Mouse (Mus musculus): Measurements from ENCODE around the gene Adat3.
A peak's percentile ranks its signal among the peaks of the same experiment; 100 is the strongest.

The Adat3 gene

GRCm38 (mm10) chr10:80602698-80603325, at the start of gene Adat3, which contains the start of gene Scamp4:
Adat3 (plus strand) TSS chr10:80602880.
Scamp4 (plus strand) TSS chr10:80602872.
- peak; percentile 97 to 98 for DNase-seq

- no peak for DNase-seq
Observed at GRCm38 (mm10) chr10:80553575-80553974, 49.1 kb upstream of the Adat3 start.

GRCm38 (mm10) chr10:80553997-80554396, 48.7 kb upstream of the Adat3 start:
- no peak for DNase-seq

GRCm38 (mm10) chr10:80557346-80557965, 45.2 kb upstream of the Adat3 start:
- DNase-seq, result peak; percentile 91 to 94

GRCm38 (mm10) chr10:80559431-80559830, 43.2 kb upstream of the Adat3 start:
- DNase-seq, result no peak

- no peak for DNase-seq
Observed at GRCm38 (mm10) chr10:80560621-80561020, 42.1 kb upstream of the Adat3 start.

GRCm38 (mm10) chr10:80561116-80561944, 41.4 kb upstream of the Adat3 start, which contains the start of gene Rexo1:
Rexo1 (minus strand) TSS chr10:80561560.
- peak; percentile 95 to 96 for DNase-seq

- DNase-seq, result peak; percentile 95 to 96
Observed at GRCm38 (mm10) chr10:80566375-80567092, 36.1 kb upstream of the Adat3 start.

- DNase-seq, result no peak
Observed at GRCm38 (mm10) chr10:80568876-80569275, 33.8 kb upstream of the Adat3 start.

GRCm38 (mm10) chr10:80569664-80570066, 33.0 kb upstream of the Adat3 start:
- peak; percentile 39 to 46 for DNase-seq

- peak in 1 of 2 experiments; percentile 24 for DNase-seq
Observed at GRCm38 (mm10) chr10:80570419-80570818, 32.3 kb upstream of the Adat3 start.

GRCm38 (mm10) chr10:80570871-80571836, 31.5 kb upstream of the Adat3 start:
- DNase-seq, result peak; percentile 84 to 87

- peak; percentile 36 to 49 for DNase-seq
Observed at GRCm38 (mm10) chr10:80572477-80572876, 30.2 kb upstream of the Adat3 start.

GRCm38 (mm10) chr10:80573944-80574343, 28.7 kb upstream of the Adat3 start:
- peak; percentile 46 to 50 for DNase-seq

- DNase-seq, result no peak
Observed at GRCm38 (mm10) chr10:80574896-80575295, 27.8 kb upstream of the Adat3 start.

GRCm38 (mm10) chr10:80575925-80576324, 26.8 kb upstream of the Adat3 start:
- DNase-seq, result no peak

GRCm38 (mm10) chr10:80576351-80577194, 26.1 kb upstream of the Adat3 start:
- DNase-seq, result peak; percentile 72 to 73

GRCm38 (mm10) chr10:80577195-80578130, 25.2 kb upstream of the Adat3 start, which contains the start of gene Klf16:
Klf16 (minus strand) TSS chr10:80577321.
- DNase-seq, result peak; percentile 89 to 94

- DNase-seq, result peak; percentile 84
Observed at GRCm38 (mm10) chr10:80578131-80578750, 24.4 kb upstream of the Adat3 start.

Measured in cerebellum, postnatal 10 days (tissue).